Mouse (Mus musculus): ENCODE data around the gene Dph6. TPM values are rescaled to one million over a fixed set of nuclear protein-coding genes. Genes with fewer than 3 reads are reported as not detected.
"Not testable (repeated sequence)": the region's sequence is repeated elsewhere in the genome, so short reads cannot be mapped to it uniquely, and the experiment has no call there.

Dph6 gene
- polyA plus RNA-seq, 1 experiment from 2014 or later: 32.8 TPM

DNA sequence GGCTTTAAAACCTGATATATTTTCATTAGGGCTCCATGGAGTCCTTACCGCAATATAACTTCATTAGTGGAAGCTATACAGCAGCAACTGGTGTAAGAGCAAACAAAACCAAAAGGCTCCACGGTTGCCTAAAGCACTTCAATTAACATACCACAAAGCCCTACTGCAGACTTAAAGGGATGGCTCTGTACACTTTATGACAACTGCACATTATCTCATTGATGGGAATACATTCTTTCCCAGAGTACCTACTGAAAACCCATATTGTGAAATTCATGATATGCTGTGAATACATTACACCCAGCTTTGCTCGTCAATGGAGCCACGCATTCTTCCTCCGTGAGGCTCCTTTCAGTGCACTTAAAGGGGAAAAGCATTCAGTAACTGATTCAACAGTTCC is 8.5 kb downstream of the Dph6 start:
- Histone ChIP-seq H3K4me1 (ENCODE audit: control insufficient read depth, insufficient read depth, low read length) (no peaks in the 10 kb centered on the region), H3K9ac (replicated peaks; ENCODE audit: low read depth, low read length) (no peak overlapping the region), H3K4me2 (replicated peaks; ENCODE audit: low read depth, low read length) (no peak overlapping the region), H3K4me3 (ENCODE audit: low read depth, low read length) (no peak overlapping the region), H3K27me3 (ENCODE audit: control insufficient read depth, insufficient read depth, low read length) (no peaks in the 10 kb centered on the region), H3K27ac (ENCODE audit: low read length) (no peak overlapping the region), H3K36me3 (ENCODE audit: control insufficient read depth, insufficient read depth, low read length) (no peaks in the 10 kb centered on the region; the same call in 1 of the 2 replicates), H3K9me3 (ENCODE audit: control insufficient read depth, low read depth, low read length) (no peaks in the 10 kb centered on the region)
- ATAC-seq (ENCODE audit: insufficient number of reproducible peaks, insufficient read depth, low FRiP score, low read depth): no peak
- 76% methylated on average over 5 of the region's 5 CpGs for WGBS

GRCm38 (mm10) chr2:114643832-114644231 is 10.9 kb downstream of the Dph6 start:
- no peak for ATAC-seq (ENCODE audit: insufficient number of reproducible peaks, insufficient read depth, low FRiP score, low read depth)
- no peak overlapping the region for H3K9ac ChIP-seq (replicated peaks; ENCODE audit: low read depth, low read length)
- H3K4me3 ChIP-seq (ENCODE audit: low read depth, low read length): no peak overlapping the region
- H3K9me3 ChIP-seq (ENCODE audit: control insufficient read depth, low read depth, low read length): no peaks in the 10 kb centered on the region
- no peak overlapping the region for H3K4me2 ChIP-seq (replicated peaks; ENCODE audit: low read depth, low read length)
- no peak overlapping the region for H3K27ac ChIP-seq (ENCODE audit: low read length)
- H3K27me3 ChIP-seq (ENCODE audit: control insufficient read depth, insufficient read depth, low read length): no peaks in the 10 kb centered on the region
- WGBS: 86% methylated on average over 2 of the region's 2 CpGs
- H3K36me3 ChIP-seq (ENCODE audit: control insufficient read depth, insufficient read depth, low read length): no peaks in the 10 kb centered on the region; the same call in 1 of the 2 replicates
- no peaks in the 10 kb centered on the region for H3K4me1 ChIP-seq (ENCODE audit: control insufficient read depth, insufficient read depth, low read length)

DNA sequence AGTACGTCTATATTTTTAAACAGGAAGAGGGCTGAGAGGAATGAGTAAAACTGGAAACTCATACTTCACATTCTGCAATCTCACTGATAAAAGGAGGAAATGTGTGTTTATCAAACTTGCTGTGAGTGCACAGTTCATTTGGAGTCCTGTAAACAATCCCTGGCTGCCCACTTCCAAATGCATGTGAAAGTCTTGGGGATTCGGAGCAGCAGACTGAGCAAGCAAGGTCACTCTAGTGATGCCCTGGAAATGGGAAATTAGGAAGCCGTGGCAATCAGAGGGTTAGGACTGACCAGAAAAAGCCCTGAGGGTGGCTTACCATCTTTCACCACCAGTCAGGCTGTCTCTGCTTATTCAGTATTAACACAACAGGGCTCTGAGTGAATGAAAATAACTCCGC is 30.1 kb downstream of the Dph6 start:
- Histone ChIP-seq H3K36me3 (ENCODE audit: control insufficient read depth, insufficient read depth, low read length) (no peaks in the 10 kb centered on the region), H3K4me3 (ENCODE audit: low read depth, low read length) (no peak overlapping the region), H3K27me3 (ENCODE audit: control insufficient read depth, insufficient read depth, low read length) (no peaks in the 10 kb centered on the region), H3K9me3 (ENCODE audit: control insufficient read depth, low read depth, low read length) (no peaks in the 10 kb centered on the region), H3K27ac (ENCODE audit: low read length) (no peak overlapping the region), H3K4me1 (ENCODE audit: control insufficient read depth, insufficient read depth, low read length) (peaks cover 6% of the 10 kb centered on the region; the same call in 1 of the 2 replicates), H3K9ac (replicated peaks; ENCODE audit: low read depth, low read length) (no peak overlapping the region), H3K4me2 (replicated peaks; ENCODE audit: low read depth, low read length) (no peak overlapping the region)
- ATAC-seq (ENCODE audit: insufficient number of reproducible peaks, insufficient read depth, low FRiP score, low read depth): no peak
- 36% methylated on average over 4 of the region's 4 CpGs for WGBS

GRCm38 (mm10) chr2:114622550-114622939 is 32.2 kb downstream of the Dph6 start:
- 6% methylated on average over 2 of the region's 2 CpGs for WGBS
- H3K27ac ChIP-seq (ENCODE audit: low read length): no peak overlapping the region
- no peak overlapping the region for H3K9ac ChIP-seq (replicated peaks; ENCODE audit: low read depth, low read length)
- H3K4me2 ChIP-seq (replicated peaks; ENCODE audit: low read depth, low read length): no peak overlapping the region
- no peak overlapping the region for H3K4me3 ChIP-seq (ENCODE audit: low read depth, low read length)
- no peaks in the 10 kb centered on the region for H3K36me3 ChIP-seq (ENCODE audit: control insufficient read depth, insufficient read depth, low read length)
- H3K4me1 ChIP-seq (ENCODE audit: control insufficient read depth, insufficient read depth, low read length): peaks cover 6% of the 10 kb centered on the region; the same call in 1 of the 2 replicates
- H3K9me3 ChIP-seq (ENCODE audit: control insufficient read depth, low read depth, low read length): no peaks in the 10 kb centered on the region
- ATAC-seq (ENCODE audit: insufficient number of reproducible peaks, insufficient read depth, low FRiP score, low read depth): no peak
- H3K27me3 ChIP-seq (ENCODE audit: control insufficient read depth, insufficient read depth, low read length): no peaks in the 10 kb centered on the region

GRCm38 (mm10) chr2:114621781-114622549 is 32.8 kb downstream of the Dph6 start:
- H3K9ac ChIP-seq (replicated peaks; ENCODE audit: low read depth, low read length): no peak overlapping the region
- no peaks in the 10 kb centered on the region for H3K9me3 ChIP-seq (ENCODE audit: control insufficient read depth, low read depth, low read length)
- no peak overlapping the region for H3K4me2 ChIP-seq (replicated peaks; ENCODE audit: low read depth, low read length)
- no peak overlapping the region for H3K27ac ChIP-seq (ENCODE audit: low read length)
- H3K27me3 ChIP-seq (ENCODE audit: control insufficient read depth, insufficient read depth, low read length): no peaks in the 10 kb centered on the region
- H3K36me3 ChIP-seq (ENCODE audit: control insufficient read depth, insufficient read depth, low read length): no peaks in the 10 kb centered on the region
- H3K4me3 ChIP-seq (ENCODE audit: low read depth, low read length): no peak overlapping the region
- H3K4me1 ChIP-seq (ENCODE audit: control insufficient read depth, insufficient read depth, low read length): peaks cover 6% of the 10 kb centered on the region; the same call in 1 of the 2 replicates
- ATAC-seq (ENCODE audit: insufficient number of reproducible peaks, insufficient read depth, low FRiP score, low read depth): no peak
- 40% methylated on average over 5 of the region's 5 CpGs for WGBS

GRCm38 (mm10) chr2:114611576-114611975 is 43.2 kb downstream of the Dph6 start:
- ATAC-seq (ENCODE audit: insufficient number of reproducible peaks, insufficient read depth, low FRiP score, low read depth): no peak
- no peak overlapping the region for H3K4me2 ChIP-seq (replicated peaks; ENCODE audit: low read depth, low read length)
- H3K4me1 ChIP-seq (ENCODE audit: control insufficient read depth, insufficient read depth, low read length): no peaks in the 10 kb centered on the region; the same call in 1 of the 2 replicates
- no peaks in the 10 kb centered on the region for H3K9me3 ChIP-seq (ENCODE audit: control insufficient read depth, low read depth, low read length)
- H3K27ac ChIP-seq (ENCODE audit: low read length): no peak overlapping the region
- WGBS: 79% methylated on average over 2 of the region's 2 CpGs
- no peaks in the 10 kb centered on the region for H3K36me3 ChIP-seq (ENCODE audit: control insufficient read depth, insufficient read depth, low read length)
- no peak overlapping the region for H3K9ac ChIP-seq (replicated peaks; ENCODE audit: low read depth, low read length)
- H3K4me3 ChIP-seq (ENCODE audit: low read depth, low read length): no peak overlapping the region
- no peaks in the 10 kb centered on the region for H3K27me3 ChIP-seq (ENCODE audit: control insufficient read depth, insufficient read depth, low read length)

DNA sequence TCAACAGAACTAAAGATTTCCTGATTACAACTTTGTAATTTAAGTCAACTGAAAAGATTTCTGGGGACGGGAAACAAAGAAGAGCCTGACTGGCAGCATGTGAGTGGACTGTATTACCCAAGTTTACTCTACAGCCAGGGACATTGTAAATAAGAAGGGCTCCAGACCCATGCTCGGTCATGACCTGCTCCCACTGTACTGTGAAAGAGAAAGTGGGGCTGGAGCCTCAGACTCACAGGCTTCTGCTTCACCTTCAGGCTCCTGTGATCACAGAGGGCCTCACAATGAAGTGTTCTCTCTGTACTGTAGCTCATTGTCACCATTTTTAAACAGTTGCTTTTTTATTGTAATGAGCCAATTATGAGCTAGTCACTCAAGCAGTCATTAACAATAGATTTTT is 44.7 kb downstream of the Dph6 start:
- ATAC-seq (ENCODE audit: insufficient number of reproducible peaks, insufficient read depth, low FRiP score, low read depth): no peak
- Histone ChIP-seq H3K9ac (replicated peaks; ENCODE audit: low read depth, low read length) (no peak overlapping the region), H3K4me2 (replicated peaks; ENCODE audit: low read depth, low read length) (no peak overlapping the region), H3K9me3 (ENCODE audit: control insufficient read depth, low read depth, low read length) (no peaks in the 10 kb centered on the region), H3K36me3 (ENCODE audit: control insufficient read depth, insufficient read depth, low read length) (no peaks in the 10 kb centered on the region), H3K27ac (ENCODE audit: low read length) (no peak overlapping the region), H3K27me3 (ENCODE audit: control insufficient read depth, insufficient read depth, low read length) (no peaks in the 10 kb centered on the region), H3K4me1 (ENCODE audit: control insufficient read depth, insufficient read depth, low read length) (no peaks in the 10 kb centered on the region; the same call in 1 of the 2 replicates), H3K4me3 (ENCODE audit: low read depth, low read length) (no peak overlapping the region)
- WGBS: 13% methylated on average over 2 of the region's 2 CpGs

DNA sequence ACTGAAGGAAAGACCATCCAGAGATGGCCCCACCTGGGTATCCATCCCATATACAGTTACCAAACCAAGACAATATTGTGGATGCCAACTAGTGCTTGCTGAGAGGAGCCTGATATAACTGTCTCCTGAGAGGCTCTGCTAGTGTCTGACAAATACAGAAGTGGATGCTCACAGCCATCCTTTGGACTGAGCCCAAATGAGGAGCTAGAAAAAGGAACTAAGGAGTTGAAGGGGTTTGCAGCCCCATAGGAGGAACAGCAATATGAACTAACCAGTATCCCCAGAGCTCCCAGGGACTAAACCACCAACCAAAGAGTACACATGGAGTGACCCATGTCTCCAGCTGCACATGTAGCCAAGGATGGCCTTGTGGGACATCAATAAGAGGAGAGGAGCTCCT is 49.6 kb downstream of the Dph6 start:
- not testable (repeated sequence) for H3K36me3 ChIP-seq (ENCODE audit: control insufficient read depth, insufficient read depth, low read length); ATAC-seq (ENCODE audit: insufficient number of reproducible peaks, insufficient read depth, low FRiP score, low read depth); H3K9ac ChIP-seq (replicated peaks; ENCODE audit: low read depth, low read length); H3K4me2 ChIP-seq (replicated peaks; ENCODE audit: low read depth, low read length); H3K9me3 ChIP-seq (ENCODE audit: control insufficient read depth, low read depth, low read length); H3K27ac ChIP-seq (ENCODE audit: low read length); H3K27me3 ChIP-seq (ENCODE audit: control insufficient read depth, insufficient read depth, low read length); H3K4me3 ChIP-seq (ENCODE audit: low read depth, low read length); H3K4me1 ChIP-seq (ENCODE audit: control insufficient read depth, insufficient read depth, low read length)

DNA sequence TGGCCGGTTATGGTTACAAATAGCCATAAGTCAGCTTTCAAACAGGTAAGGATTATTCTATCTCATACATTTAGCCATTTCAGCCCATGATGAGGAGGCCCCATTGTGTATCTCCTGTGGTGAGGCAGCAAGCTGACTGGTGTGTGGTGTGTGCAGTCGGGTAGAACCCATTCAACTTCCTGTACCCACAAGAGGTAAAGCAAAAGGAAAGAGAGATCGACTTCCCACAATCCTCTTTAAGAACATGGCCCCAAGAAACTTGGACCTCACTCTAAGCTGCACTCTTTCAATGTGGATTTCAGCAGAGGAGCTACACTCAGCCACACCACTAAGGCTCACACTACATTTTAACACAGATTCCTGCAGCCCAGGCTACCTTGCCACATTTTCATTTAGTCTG is 53.6 kb downstream of the Dph6 start:
- Histone ChIP-seq H3K36me3 (ENCODE audit: control insufficient read depth, insufficient read depth, low read length) (no peaks in the 10 kb centered on the region), H3K4me3 (ENCODE audit: low read depth, low read length) (no peak overlapping the region), H3K9ac (replicated peaks; ENCODE audit: low read depth, low read length) (no peak overlapping the region), H3K27me3 (ENCODE audit: control insufficient read depth, insufficient read depth, low read length) (no peaks in the 10 kb centered on the region), H3K4me1 (ENCODE audit: control insufficient read depth, insufficient read depth, low read length) (no peaks in the 10 kb centered on the region), H3K4me2 (replicated peaks; ENCODE audit: low read depth, low read length) (no peak overlapping the region), H3K27ac (ENCODE audit: low read length) (no peak overlapping the region), H3K9me3 (ENCODE audit: control insufficient read depth, low read depth, low read length) (no peaks in the 10 kb centered on the region)
- 91% methylated on average over 3 of the region's 3 CpGs for WGBS
- ATAC-seq (ENCODE audit: insufficient number of reproducible peaks, insufficient read depth, low FRiP score, low read depth): no peak

Data from stomach, embryonic 14.5 days (tissue).